Mouse (Mus musculus): ENCODE measurements around the gene Vps51. TPM values are rescaled to one million over a fixed set of nuclear protein-coding genes. Genes with fewer than 3 reads are reported as not detected.

Gene Vps51
- polyA plus RNA-seq (2011; ENCODE audit: insufficient read depth, insufficient read length, low replicate concordance, missing spikeins), result 48.4 and 85.1 TPM in 2 replicates

DNA sequence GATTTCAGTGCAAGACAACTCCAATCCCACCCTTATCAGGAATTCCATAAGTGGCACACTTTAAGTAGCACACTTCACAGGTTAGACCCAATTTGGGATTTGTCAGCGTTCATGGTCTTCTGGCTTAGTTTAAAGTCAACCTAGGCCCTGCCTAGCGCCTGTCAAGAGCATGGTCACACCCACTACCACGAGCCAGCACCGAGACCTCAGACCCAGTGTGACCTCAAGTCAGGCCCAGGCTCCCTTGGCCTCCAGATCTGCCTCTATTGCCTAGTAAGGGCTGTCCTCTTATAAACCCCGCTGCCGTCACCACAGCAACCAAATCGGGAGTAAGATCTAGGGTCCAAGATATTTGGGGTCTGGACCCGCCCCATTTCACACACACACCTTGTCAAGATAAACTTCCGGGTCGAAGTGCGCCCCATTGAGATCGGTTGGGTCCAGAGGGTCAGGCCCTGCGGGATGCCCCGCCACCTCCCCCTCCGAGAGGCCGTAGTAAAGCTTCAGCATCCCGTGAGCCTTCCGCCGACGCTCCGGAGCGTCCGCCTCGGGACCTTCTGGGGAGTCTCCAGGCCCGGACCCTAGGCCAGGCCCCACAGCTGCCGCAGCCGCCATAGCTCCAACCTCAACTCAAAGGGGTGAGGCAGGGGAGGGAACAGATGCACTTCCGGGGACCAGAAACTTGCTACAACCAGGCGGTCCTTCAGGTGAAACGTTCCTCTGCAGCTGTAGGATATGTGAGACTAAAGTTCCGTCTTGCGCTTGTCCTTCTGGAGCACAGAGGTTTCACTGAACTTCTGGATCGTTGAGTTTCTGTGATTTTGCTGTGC is at the start of gene Vps51:
TSS of gene Vps51 (minus strand) at position 668 of the 830 bp plus-strand sequence.
- TF ChIP-seq POLR2A (IDR thresholded peaks at IDR 0.05; ENCODE audit: borderline replicate concordance, control insufficient read depth, low read depth, low read length) (peak; percentile 49; the same call in 1 of the 2 replicates), CTCF (IDR thresholded peaks at IDR 0.05; ENCODE audit: control insufficient read depth, insufficient read depth, low read length) (no peak)
- Histone ChIP-seq H3K27ac (ENCODE audit: control insufficient read depth, insufficient read depth, low read depth, low read length, poor library complexity) (peak within 1 kb of the TSS; percentile 79), H3K4me1 (ENCODE audit: control insufficient read depth, insufficient read depth, low read length) (peaks cover 6% of the 10 kb centered on the region), H3K4me3 (replicated peaks; ENCODE audit: control insufficient read depth, low read depth, low read length) (peak within 1 kb of the TSS; percentile 78)
- WGBS, result 1% methylated on average over 33 of the region's 33 CpGs

DNA sequence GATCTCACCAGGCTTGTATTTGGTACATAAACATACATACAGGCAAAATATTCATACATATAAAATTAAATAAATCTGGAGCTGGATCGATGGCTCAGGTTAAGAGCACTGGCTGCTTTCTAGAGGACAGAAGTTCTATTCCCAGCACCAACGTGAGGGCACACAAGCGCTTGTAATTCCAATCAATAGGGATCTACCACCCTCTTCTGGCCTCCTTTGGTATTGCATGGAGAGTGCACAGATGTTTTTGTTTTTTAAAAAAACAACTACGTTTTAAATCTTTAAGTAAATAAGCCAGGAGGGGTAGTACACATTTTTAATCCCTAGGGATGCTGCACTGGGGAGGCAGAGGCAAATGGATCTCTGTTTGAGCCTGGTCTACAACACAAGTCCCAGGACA is 49.3 kb upstream of the Vps51 start:
- no peak overlapping the region for H3K27ac ChIP-seq (ENCODE audit: control insufficient read depth, insufficient read depth, low read depth, low read length, poor library complexity)
- H3K4me3 ChIP-seq (replicated peaks; ENCODE audit: control insufficient read depth, low read depth, low read length), result peak overlapping the region; percentile 21
- TF ChIP-seq POLR2A (IDR thresholded peaks at IDR 0.05; ENCODE audit: borderline replicate concordance, control insufficient read depth, low read depth, low read length) (no peak), CTCF (IDR thresholded peaks at IDR 0.05; ENCODE audit: control insufficient read depth, insufficient read depth, low read length) (peak; percentile 52)
- WGBS, result 24% methylated on average over 4 of the region's 4 CpGs
- H3K4me1 ChIP-seq (ENCODE audit: control insufficient read depth, insufficient read depth, low read length), result no peaks in the 10 kb centered on the region; the same call in 1 of the 2 replicates

DNA sequence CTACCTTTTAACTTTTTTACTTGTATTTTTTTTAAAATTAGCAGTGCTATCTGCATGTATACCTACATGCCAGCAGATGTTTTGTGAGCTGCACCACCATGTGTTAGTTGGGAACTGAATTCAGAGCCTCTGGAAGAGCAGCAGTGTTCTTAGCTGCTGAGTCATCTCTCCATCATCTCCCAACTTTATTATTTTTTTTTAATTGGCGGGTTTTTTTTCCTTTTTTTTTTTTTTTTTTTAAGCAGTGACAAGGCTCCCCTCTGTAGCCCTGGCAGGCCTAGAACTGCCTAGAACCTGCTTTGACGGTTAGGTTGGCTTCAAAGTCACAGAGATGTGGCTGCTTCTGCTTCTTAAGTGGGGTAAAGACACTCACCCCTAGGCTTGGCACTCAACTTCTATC is 47.9 kb upstream of the Vps51 start:
- no peaks in the 10 kb centered on the region; the same call in 1 of the 2 replicates for H3K4me1 ChIP-seq (ENCODE audit: control insufficient read depth, insufficient read depth, low read length)
- no peak overlapping the region for H3K27ac ChIP-seq (ENCODE audit: control insufficient read depth, insufficient read depth, low read depth, low read length, poor library complexity)
- WGBS, result 71% methylated on average over 2 of the region's 2 CpGs
- no peak overlapping the region for H3K4me3 ChIP-seq (replicated peaks; ENCODE audit: control insufficient read depth, low read depth, low read length)
- TF ChIP-seq POLR2A (IDR thresholded peaks at IDR 0.05; ENCODE audit: borderline replicate concordance, control insufficient read depth, low read depth, low read length) (no peak), CTCF (IDR thresholded peaks at IDR 0.05; ENCODE audit: control insufficient read depth, insufficient read depth, low read length) (no peak)

DNA sequence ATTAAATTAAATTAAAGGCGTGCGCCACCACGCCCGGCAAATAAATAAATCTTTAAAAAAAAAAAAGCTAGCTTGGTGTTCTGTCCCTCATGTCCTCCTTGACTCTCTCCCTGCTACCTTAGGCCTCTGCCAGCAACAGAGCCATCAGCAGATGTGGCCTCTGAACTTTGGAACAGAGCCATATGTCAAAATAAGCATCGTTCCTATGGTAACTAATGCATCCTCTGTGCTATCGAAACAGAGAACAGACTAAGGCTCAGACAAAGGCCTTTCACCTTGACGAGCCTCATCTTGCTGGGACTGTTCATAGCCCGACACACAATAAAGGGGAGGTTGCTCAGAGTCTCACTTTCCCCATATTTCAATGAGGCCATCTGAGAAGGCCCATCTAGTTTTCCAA is 46.3 kb upstream of the Vps51 start:
- 84% methylated on average over 8 of the region's 8 CpGs for WGBS
- TF ChIP-seq CTCF (IDR thresholded peaks at IDR 0.05; ENCODE audit: control insufficient read depth, insufficient read depth, low read length) (no peak), POLR2A (IDR thresholded peaks at IDR 0.05; ENCODE audit: borderline replicate concordance, control insufficient read depth, low read depth, low read length) (no peak)
- no peak overlapping the region for H3K27ac ChIP-seq (ENCODE audit: control insufficient read depth, insufficient read depth, low read depth, low read length, poor library complexity)
- no peak overlapping the region for H3K4me3 ChIP-seq (replicated peaks; ENCODE audit: control insufficient read depth, low read depth, low read length)
- no peaks in the 10 kb centered on the region for H3K4me1 ChIP-seq (ENCODE audit: control insufficient read depth, insufficient read depth, low read length)

DNA sequence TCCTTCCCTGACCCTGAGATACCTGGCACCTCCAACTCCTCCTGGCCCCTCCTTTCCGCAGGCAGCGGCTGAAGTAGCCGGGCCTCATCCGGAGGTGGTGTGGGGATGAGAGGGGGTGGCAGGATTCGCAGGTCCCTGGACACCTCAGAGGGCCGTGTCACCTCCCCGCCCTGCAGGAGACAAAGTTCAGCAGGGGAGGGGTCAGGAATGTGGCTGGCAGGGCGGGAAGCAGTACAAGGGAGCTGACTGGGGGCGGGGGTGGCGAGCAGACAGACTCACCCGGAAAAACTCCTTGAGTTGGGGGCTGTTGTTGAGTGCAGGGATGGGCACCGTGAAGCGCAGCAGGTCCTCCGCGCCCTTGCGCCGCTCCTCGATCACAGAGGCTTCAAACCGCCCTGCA is 44.7 kb upstream of the Vps51 start:
- WGBS, result 92% methylated on average over 19 of the region's 19 CpGs
- no peak overlapping the region for H3K27ac ChIP-seq (ENCODE audit: control insufficient read depth, insufficient read depth, low read depth, low read length, poor library complexity)
- no peak overlapping the region for H3K4me3 ChIP-seq (replicated peaks; ENCODE audit: control insufficient read depth, low read depth, low read length)
- H3K4me1 ChIP-seq (ENCODE audit: control insufficient read depth, insufficient read depth, low read length), result no peaks in the 10 kb centered on the region
- no peak for TF ChIP-seq POLR2A (IDR thresholded peaks at IDR 0.05; ENCODE audit: borderline replicate concordance, control insufficient read depth, low read depth, low read length)
- TF ChIP-seq CTCF (IDR thresholded peaks at IDR 0.05; ENCODE audit: control insufficient read depth, insufficient read depth, low read length), result no peak

DNA sequence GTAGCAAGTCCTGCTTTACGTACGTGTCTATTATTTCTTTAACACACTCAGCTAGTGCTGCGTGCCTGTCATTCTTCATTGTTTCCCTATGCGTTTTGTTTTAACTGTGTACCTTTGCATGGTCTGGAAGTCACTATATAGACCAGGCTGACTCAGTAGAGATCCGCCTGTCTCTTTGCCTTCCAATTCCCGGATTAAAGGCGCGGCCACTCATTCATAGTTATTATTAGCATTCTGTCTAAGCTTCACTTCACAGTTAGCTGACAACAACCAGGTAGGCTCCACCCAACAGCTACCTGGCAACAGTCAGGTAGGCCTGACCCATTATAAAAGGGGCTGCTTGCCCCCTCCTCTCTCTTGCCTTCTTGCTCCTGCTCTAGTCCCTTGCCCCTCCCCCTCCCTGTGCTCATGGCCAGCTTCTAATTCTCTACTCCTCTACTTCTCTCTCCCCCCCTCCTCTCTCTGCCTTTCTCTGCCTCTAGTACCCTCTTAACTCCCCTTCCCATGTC is 41.7 kb upstream of the Vps51 start:
- under 1% methylated on average over 8 of the region's 8 CpGs for WGBS
- peak overlapping the region; percentile 99 for H3K4me3 ChIP-seq (replicated peaks; ENCODE audit: control insufficient read depth, low read depth, low read length)
- no peak overlapping the region for H3K27ac ChIP-seq (ENCODE audit: control insufficient read depth, insufficient read depth, low read depth, low read length, poor library complexity)
- H3K4me1 ChIP-seq (ENCODE audit: control insufficient read depth, insufficient read depth, low read length), result no peaks in the 10 kb centered on the region
- TF ChIP-seq POLR2A (IDR thresholded peaks at IDR 0.05; ENCODE audit: borderline replicate concordance, control insufficient read depth, low read depth, low read length), result no peak
- no peak for TF ChIP-seq CTCF (IDR thresholded peaks at IDR 0.05; ENCODE audit: control insufficient read depth, insufficient read depth, low read length)

DNA sequence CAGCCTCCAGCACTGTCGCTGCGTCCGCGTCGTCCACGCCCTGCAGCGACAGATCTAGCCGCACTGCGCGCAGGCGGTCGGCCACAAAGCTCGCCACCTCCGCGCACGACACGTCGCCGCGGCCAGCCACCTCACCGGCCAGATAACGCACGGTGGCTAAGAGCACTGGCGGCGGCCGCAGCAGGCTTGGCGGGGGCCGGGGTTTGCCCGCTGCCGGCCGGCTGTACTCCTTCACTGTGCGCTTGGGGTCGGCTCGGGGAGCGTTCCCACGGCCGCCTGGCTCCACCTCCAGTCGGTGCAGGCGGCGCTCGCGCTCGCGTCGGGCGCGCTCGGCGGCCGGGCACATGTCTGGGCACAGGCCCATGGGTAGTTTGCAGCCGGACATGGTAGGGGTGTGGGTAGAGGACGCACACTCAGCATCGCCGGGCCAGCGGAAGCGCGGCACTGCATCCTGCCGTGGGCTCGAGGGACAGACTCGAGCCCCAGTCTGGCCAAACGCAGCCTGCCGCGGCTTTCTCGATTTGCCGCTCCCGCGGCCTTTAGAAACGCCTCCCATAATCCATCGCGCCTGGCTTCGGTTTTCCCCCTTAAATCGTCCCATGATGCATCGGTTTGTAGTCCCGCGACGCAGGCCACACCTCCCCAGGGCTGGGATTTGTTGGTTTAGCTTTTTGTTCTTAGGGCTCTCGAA is 41.1 kb upstream of the Vps51 start, which contains the start of gene Sac3d1:
TSS of gene Sac3d1 (minus strand) at position 665 of the 691 bp plus-strand sequence.
- peak; percentile 84; the same call in 1 of the 2 replicates for TF ChIP-seq POLR2A (IDR thresholded peaks at IDR 0.05; ENCODE audit: borderline replicate concordance, control insufficient read depth, low read depth, low read length)
- peak; percentile 9; the same call in 1 of the 2 replicates for TF ChIP-seq CTCF (IDR thresholded peaks at IDR 0.05; ENCODE audit: control insufficient read depth, insufficient read depth, low read length)
- Histone ChIP-seq H3K4me3 (replicated peaks; ENCODE audit: control insufficient read depth, low read depth, low read length) (peak within 1 kb of the TSS; percentile 99), H3K4me1 (ENCODE audit: control insufficient read depth, insufficient read depth, low read length) (no peaks in the 10 kb centered on the region), H3K27ac (ENCODE audit: control insufficient read depth, insufficient read depth, low read depth, low read length, poor library complexity) (peak within 1 kb of the TSS; percentile 98)
- under 1% methylated on average over 77 of the region's 77 CpGs for WGBS
